ENCODE assay signal across 18 mouse cellular contexts in the genomic region with DNA sequence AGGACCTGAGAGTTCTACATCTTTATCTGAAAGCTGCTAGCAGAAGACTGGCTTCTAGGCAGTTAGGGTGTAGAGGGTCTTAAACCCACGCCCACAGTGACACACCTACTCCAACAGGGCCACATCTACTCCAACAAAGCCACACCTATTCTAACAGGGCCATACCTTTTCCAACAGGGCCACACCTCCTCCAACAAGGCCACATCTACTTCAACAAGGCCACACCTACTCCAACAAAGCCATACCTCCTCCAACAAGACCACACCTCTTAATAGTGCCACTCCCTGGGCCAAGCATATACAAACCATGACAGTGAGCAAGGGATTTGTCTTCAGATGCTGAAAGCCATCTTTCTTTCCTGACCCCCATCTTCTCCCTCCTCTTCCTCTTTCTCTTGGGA. TPM values are rescaled to one million over a fixed set of nuclear protein-coding genes. Genes with fewer than 3 reads are reported as not detected.
"Had no signal": no experiment of that assay in that cellular context is flagged by ENCODE, and none has a peak within 500 bp of the region (broad histone marks: within the 10 kb centered on the region; RNA-seq: fewer than 3 reads in every experiment).

No protein-coding gene starts in this region.

- H3K4me1 ChIP-seq: megakaryocyte, embryonic 14.5 days had no signal

- H3K36me3 ChIP-seq: midbrain, embryonic 13.5 days; midbrain, embryonic 15.5 days; neural tube, embryonic 13.5 days; neural tube, embryonic 15.5 days had no signal

- ATAC-seq: midbrain, embryonic 13.5 days; midbrain, embryonic 15.5 days had no signal

- H3K27me3 ChIP-seq: midbrain, embryonic 13.5 days; midbrain, embryonic 15.5 days; neural tube, embryonic 15.5 days had no signal

- H3K4me2 ChIP-seq: lung, embryonic 14.5 days; midbrain, embryonic 11.5 days; midbrain, embryonic 13.5 days; midbrain, embryonic 15.5 days; neural tube, embryonic 13.5 days; neural tube, embryonic 15.5 days had no signal

- H3K9ac ChIP-seq: lung, embryonic 14.5 days; midbrain, embryonic 13.5 days; midbrain, embryonic 15.5 days; neural tube, embryonic 13.5 days; neural tube, embryonic 15.5 days had no signal

- H3K9me3 ChIP-seq: megakaryocyte, embryonic 14.5 days; midbrain, embryonic 13.5 days; midbrain, embryonic 15.5 days; neural tube, embryonic 13.5 days; neural tube, embryonic 15.5 days had no signal

- DNase-seq: lung, adult 18-20 months; lung, embryonic 14.5 days; lung, postnatal 10 days; retina, postnatal 1 day; right cerebral cortex, adult 18-20 months; right cerebral cortex, postnatal 25 days; right cerebral cortex, postnatal 4 days; spleen, adult 18-20 months; thymus, adult 2 months; thymus, postnatal 25 days; thymus, postnatal 4 days had no signal

- H3K4me3 ChIP-seq: midbrain, embryonic 13.5 days; midbrain, embryonic 15.5 days; neural tube, embryonic 13.5 days; neural tube, embryonic 15.5 days had no signal

- H3K27ac ChIP-seq: macrophage; midbrain, embryonic 13.5 days; midbrain, embryonic 15.5 days; neural tube, embryonic 13.5 days; neural tube, embryonic 15.5 days had no signal

RNA-seq across cellular contexts. Expression of gene Sez6l, which starts 14.7 kb away (rescaled TPM):
- polyA plus RNA-seq: macrophage had no signal
